Mouse (Mus musculus) midbrain, embryonic 13.5 days (tissue): ENCODE data around the gene Hils1. TPM values are rescaled to one million over a fixed set of nuclear protein-coding genes. Genes with fewer than 3 reads are reported as not detected.
"Not testable (repeated sequence)": the region's sequence is repeated elsewhere in the genome, so short reads cannot be mapped to it uniquely, and the experiment has no call there.

Source experiments
- ATAC-seq: fragments of 200-750 bp; cut with Nextera tagmentation; 2 replicates; pipeline ENCODE4 v1.8.0; 2017; ENCODE audit warnings: mild to moderate bottlenecking, moderate TSS enrichment, moderate library complexity
- H3K27ac ChIP-seq: fragments of 300-500 bp; sonication (generic); 2 replicates; pipeline ENCODE4 v1.5.1; 2015; ENCODE audit warnings: inconsistent platforms, mild to moderate bottlenecking, moderate library complexity
- H3K27me3 ChIP-seq: fragments of 300-500 bp; sonication (generic); 2 replicates; pipeline ENCODE4 v1.6.1; 2015; ENCODE audit warnings: mild to moderate bottlenecking, inconsistent platforms
- H3K36me3 ChIP-seq: fragments of 300-500 bp; sonication (generic); 2 replicates; pipeline ENCODE4 v1.6.1; 2015; ENCODE audit warnings: mild to moderate bottlenecking, inconsistent platforms
- H3K4me1 ChIP-seq: fragments of 300-500 bp; sonication (generic); replicated peaks from 2 replicates; pipeline ENCODE4 v1.6.1; 2015; ENCODE audit warnings: inconsistent platforms
- H3K4me2 ChIP-seq: fragments of 300-500 bp; sonication (generic); replicated peaks from 2 replicates; pipeline ENCODE4 v1.6.1; 2015; ENCODE audit warnings: moderate library complexity, mild to moderate bottlenecking, inconsistent platforms
- H3K4me3 ChIP-seq: fragments of 300-500 bp; sonication (generic); replicated peaks from 2 replicates; pipeline ENCODE4 v1.5.1; 2015; ENCODE audit warnings: mild to moderate bottlenecking, inconsistent platforms
- H3K9ac ChIP-seq: fragments of 300-500 bp; sonication (generic); replicated peaks from 2 replicates; pipeline ENCODE4 v1.6.1; 2015; ENCODE audit warnings: mild to moderate bottlenecking, inconsistent platforms
- H3K9me3 ChIP-seq: fragments of 300-500 bp; sonication (generic); 2 replicates; pipeline ENCODE4 v1.6.1; 2016; ENCODE audit warnings: mild to moderate bottlenecking, inconsistent platforms
- WGBS: fragments of 180-500 bp; shearing (Covaris S2); methylation state at CpG from one replicate; pipeline ENCODE4 v1.1.7; 2015; 5-methylcytosine and 5-hydroxymethylcytosine counted together
- polyA plus RNA-seq: library from polyadenylated mRNA; unstranded; fragments of >200 nt; fragmentation: Nextera tagmentation; extraction: Ambion mirVana; gene quantifications from 2 replicates; pipeline ENCODE4 v1.2.1, GENCODE M21; 2015

Hils1 gene
- polyA plus RNA-seq, 1 experiment from 2014 or later = not detected

DNA sequence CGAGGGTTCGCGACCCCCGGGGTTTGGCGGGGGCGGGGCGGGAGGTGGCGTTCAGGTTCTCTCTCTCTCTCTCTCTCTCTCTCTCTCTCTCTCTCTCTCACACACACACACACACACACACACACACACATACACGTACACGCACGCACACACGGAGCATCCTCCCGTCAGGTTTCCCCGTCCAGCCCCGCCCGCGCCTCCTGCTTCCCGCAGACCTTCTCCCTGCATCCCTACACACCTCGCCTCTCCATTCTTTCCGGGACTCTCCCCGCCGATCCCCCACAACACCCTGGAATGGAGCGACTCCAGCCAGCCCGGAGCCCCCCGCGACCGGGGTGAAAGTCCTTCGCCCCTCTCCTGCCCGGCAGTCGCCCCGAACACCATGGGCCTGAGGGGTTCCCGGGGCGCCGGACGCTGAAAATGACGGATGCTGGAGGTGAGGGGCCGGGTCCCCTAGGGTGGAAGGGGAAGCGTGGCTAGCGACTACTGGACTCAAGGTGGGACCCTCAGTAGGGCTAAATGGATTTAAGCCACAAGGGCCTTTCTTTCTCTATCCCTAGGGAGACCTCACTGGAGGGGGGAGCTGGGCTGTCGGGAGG, 42.8 kb downstream of the Hils1 start:
- Histone ChIP-seq H3K27ac (peak overlapping the region; percentile 98), H3K9ac (peak overlapping the region; percentile 100), H3K4me1 (peaks cover 79% of the 10 kb centered on the region), H3K4me2 (peak overlapping the region; percentile 94), H3K9me3 (no peaks in the 10 kb centered on the region), H3K4me3 (peak overlapping the region; percentile 77), H3K36me3 (peaks cover 19% of the 10 kb centered on the region), H3K27me3 (no peaks in the 10 kb centered on the region)
- ATAC-seq = peak; percentile 65
- WGBS = under 1% methylated on average over 31 of the region's 40 CpGs

- H3K27ac ChIP-seq = peak overlapping the region; percentile 98
- H3K4me3 ChIP-seq = peak overlapping the region; percentile 77
- 3% methylated on average over 4 of the region's 4 CpGs for WGBS
- not testable (repeated sequence) for H3K27me3 ChIP-seq, H3K9me3 ChIP-seq, ATAC-seq
- peak overlapping the region; percentile 100 for H3K9ac ChIP-seq
- peaks cover 80% of the 10 kb centered on the region for H3K4me1 ChIP-seq
- peaks cover 20% of the 10 kb centered on the region for H3K36me3 ChIP-seq
- peak overlapping the region; percentile 94 for H3K4me2 ChIP-seq
Measured at GRCm38 (mm10) chr11:95010841-95011403, 43.5 kb downstream of the Hils1 start.

- peak overlapping the region; percentile 77 for H3K4me3 ChIP-seq
- H3K9ac ChIP-seq = peak overlapping the region; percentile 100
- peak overlapping the region; percentile 94 for H3K4me2 ChIP-seq
- peak overlapping the region; percentile 98 for H3K27ac ChIP-seq
- H3K27me3 ChIP-seq = no peaks in the 10 kb centered on the region
- H3K4me1 ChIP-seq = peaks cover 80% of the 10 kb centered on the region
- H3K9me3 ChIP-seq = no peaks in the 10 kb centered on the region
- peaks cover 25% of the 10 kb centered on the region for H3K36me3 ChIP-seq
- ATAC-seq = no peak
- WGBS = 38% methylated on average over 1 of the region's 1 CpGs
Measured at GRCm38 (mm10) chr11:95011416-95011815, 44.0 kb downstream of the Hils1 start.

DNA sequence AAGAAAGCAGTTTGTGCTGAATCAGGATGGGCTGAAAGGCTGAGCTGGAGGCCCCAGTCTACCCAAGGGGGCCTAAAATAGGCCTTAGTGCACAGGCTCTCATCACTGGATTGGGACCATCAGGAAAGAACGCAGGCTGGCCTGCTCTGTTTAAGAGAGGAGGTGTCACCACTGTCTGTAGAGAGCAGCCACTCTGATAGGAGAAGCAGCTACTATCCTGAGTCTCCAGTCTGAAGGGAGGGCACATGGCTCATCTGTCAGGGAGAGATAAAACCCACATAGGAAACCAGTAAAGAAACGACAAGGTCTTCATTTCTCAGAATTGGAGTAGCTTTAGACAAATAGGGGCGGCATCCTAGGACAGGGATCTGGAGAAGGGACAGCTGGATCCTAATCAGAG, 44.7 kb downstream of the Hils1 start:
- peaks cover 31% of the 10 kb centered on the region for H3K36me3 ChIP-seq
- WGBS = 47% methylated on average over 3 of the region's 3 CpGs
- H3K4me2 ChIP-seq = peak overlapping the region; percentile 94
- H3K27me3 ChIP-seq = no peaks in the 10 kb centered on the region
- ATAC-seq = no peak
- peak overlapping the region; percentile 77 for H3K4me3 ChIP-seq
- H3K4me1 ChIP-seq = peaks cover 82% of the 10 kb centered on the region
- no peaks in the 10 kb centered on the region for H3K9me3 ChIP-seq
- H3K9ac ChIP-seq = peak overlapping the region; percentile 100
- H3K27ac ChIP-seq = peak overlapping the region; percentile 98

- H3K9me3 ChIP-seq = no peaks in the 10 kb centered on the region
- H3K4me3 ChIP-seq = peak overlapping the region; percentile 77
- H3K36me3 ChIP-seq = peaks cover 35% of the 10 kb centered on the region
- peak overlapping the region; percentile 98; the same call in 1 of the 2 replicates for H3K27ac ChIP-seq
- peak overlapping the region; percentile 94 for H3K4me2 ChIP-seq
- peaks cover 82% of the 10 kb centered on the region for H3K4me1 ChIP-seq
- H3K9ac ChIP-seq = peak overlapping the region; percentile 100
- WGBS = 27% methylated on average over 3 of the region's 3 CpGs
- H3K27me3 ChIP-seq = no peaks in the 10 kb centered on the region
- ATAC-seq = no peak
Measured at GRCm38 (mm10) chr11:95012487-95012886, 45.1 kb downstream of the Hils1 start.

DNA sequence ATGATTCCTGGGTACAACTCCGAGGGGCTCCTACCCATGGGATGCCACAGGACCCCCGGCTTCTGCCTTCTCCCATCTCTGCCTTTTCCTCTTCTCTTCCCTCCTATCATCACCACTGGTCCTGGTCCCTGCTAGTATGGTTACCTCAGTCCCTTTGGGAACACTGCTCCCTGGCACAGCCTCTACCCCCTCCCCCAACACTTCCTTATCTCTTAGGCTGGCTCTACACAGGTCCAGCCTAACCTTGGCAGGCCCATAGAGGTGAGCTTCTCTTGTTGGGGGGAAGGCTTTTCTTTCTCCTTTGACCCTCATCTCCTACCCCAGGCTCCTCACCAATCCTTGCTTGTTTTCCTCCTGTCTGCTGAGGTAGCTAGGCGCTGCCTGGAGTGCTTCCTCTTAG, 48.1 kb downstream of the Hils1 start:
- WGBS = 71% methylated on average over 3 of the region's 3 CpGs
- Histone ChIP-seq H3K9ac (peak overlapping the region; percentile 25), H3K36me3 (peaks cover 62% of the 10 kb centered on the region), H3K4me2 (no peak overlapping the region), H3K4me1 (peaks cover 72% of the 10 kb centered on the region), H3K4me3 (no peak overlapping the region), H3K27me3 (no peaks in the 10 kb centered on the region), H3K9me3 (no peaks in the 10 kb centered on the region), H3K27ac (no peak overlapping the region)
- ATAC-seq = no peak

Other genes with a start within 250 kb of the Hils1 start
- 0.22 TPM in 2 replicates for gene Cdc34b, start 225.8 kb upstream of the Hils1 start, polyA plus RNA-seq
- not detected in 2 replicates for gene Tmem92, start 184.9 kb upstream of the Hils1 start, polyA plus RNA-seq
- 51.5 and 68.9 TPM in 2 replicates for gene Col1a1, start 31.4 kb upstream of the Hils1 start, polyA plus RNA-seq
- 0.17 TPM in 1 of 2 replicates, not detected in the other for gene Sgca, start 8.7 kb downstream of the Hils1 start, polyA plus RNA-seq
- gene Ppp1r9b, start 23.4 kb downstream of the Hils1 start, polyA plus RNA-seq = 17.4 and 17.8 TPM in 2 replicates
- 123 and 141 TPM in 2 replicates for gene Samd14, start 42.3 kb downstream of the Hils1 start, polyA plus RNA-seq
- gene Pdk2, start 73.8 kb downstream of the Hils1 start, polyA plus RNA-seq = 21.4 and 24.7 TPM in 2 replicates
- 6.6 and 8.8 TPM in 2 replicates for gene Itga3, start 109.2 kb downstream of the Hils1 start, polyA plus RNA-seq
- gene Dlx3, start 152.5 kb downstream of the Hils1 start, polyA plus RNA-seq = 0.27 and 0.30 TPM in 2 replicates
- not detected in 2 replicates for gene Dlx4, start 178.7 kb downstream of the Hils1 start, polyA plus RNA-seq